Mouse (Mus musculus) hindbrain, embryonic 12.5 days (tissue): ENCODE measurements around the gene Cuedc2. TPM values are rescaled to one million over a fixed set of nuclear protein-coding genes. Genes with fewer than 3 reads are reported as not detected.

ENCODE experiments used
- ATAC-seq: fragments of 200-750 bp; cut with Nextera tagmentation; 2 replicates; pipeline ENCODE4 v1.8.0; 2017; ENCODE audit warnings: moderate TSS enrichment; ENCODE audit not compliant: low FRiP score
- H3K27ac ChIP-seq: fragments of 300-500 bp; sonication (generic); 2 replicates; pipeline ENCODE4 v1.5.1; 2016; ENCODE audit warnings: mild to moderate bottlenecking
- H3K27me3 ChIP-seq: fragments of 300-500 bp; sonication (generic); 2 replicates; pipeline ENCODE4 v1.6.1; 2016; ENCODE audit warnings: mild to moderate bottlenecking
- H3K36me3 ChIP-seq: fragments of 300-500 bp; sonication (generic); 2 replicates; pipeline ENCODE4 v1.6.1; 2016; ENCODE audit warnings: mild to moderate bottlenecking
- H3K4me1 ChIP-seq: fragments of 300-500 bp; sonication (generic); 2 replicates; pipeline ENCODE4 v1.6.1; 2016
- H3K4me2 ChIP-seq: fragments of 300-500 bp; sonication (generic); replicated peaks from 2 replicates; pipeline ENCODE4 v1.6.1; 2016; ENCODE audit warnings: mild to moderate bottlenecking
- H3K4me3 ChIP-seq: fragments of 300-500 bp; sonication (generic); 2 replicates; pipeline ENCODE4 v1.5.1; 2016; ENCODE audit warnings: mild to moderate bottlenecking
- H3K9ac ChIP-seq: fragments of 300-500 bp; sonication (generic); 2 replicates; pipeline ENCODE4 v1.6.1; 2016; ENCODE audit warnings: mild to moderate bottlenecking, moderate library complexity
- H3K9me3 ChIP-seq: fragments of 300-500 bp; sonication (generic); replicated peaks from 2 replicates; pipeline ENCODE4 v1.6.1; 2016; ENCODE audit warnings: mild to moderate bottlenecking
- WGBS: fragments of 180-500 bp; shearing (Covaris S2); methylation state at CpG from one replicate; pipeline ENCODE4 v1.1.7; 2016; 5-methylcytosine and 5-hydroxymethylcytosine counted together
- polyA plus RNA-seq: library from polyadenylated mRNA; unstranded; fragments of >200 nt; fragmentation: Nextera tagmentation; extraction: Ambion mirVana; gene quantifications from 2 replicates; pipeline ENCODE4 v1.2.1, GENCODE M21; 2016

Gene Cuedc2
- polyA plus RNA-seq, 1 experiment from 2014 or later = 261 TPM

DNA sequence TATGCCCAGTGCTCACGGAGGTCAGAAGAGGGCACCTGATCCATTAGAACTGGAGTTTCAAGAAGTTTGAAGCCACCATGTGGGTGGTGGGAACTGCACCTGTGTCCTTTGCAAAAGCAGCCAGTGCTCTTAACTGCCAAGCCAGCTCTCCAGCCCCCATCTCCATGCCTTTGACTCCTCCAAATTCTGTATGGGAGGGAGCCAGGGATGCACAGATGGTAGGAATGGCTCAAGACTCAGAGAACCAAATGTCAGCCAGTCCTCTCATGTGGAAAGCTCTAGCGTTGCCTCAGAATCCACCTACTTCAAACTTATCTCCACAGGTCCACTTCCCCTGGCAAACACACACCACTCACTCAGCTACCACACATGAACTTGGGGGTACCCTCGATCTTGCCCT, 4.6 kb downstream of the Cuedc2 start:
- Histone ChIP-seq H3K36me3 (peaks cover 25% of the 10 kb centered on the region), H3K4me3 (no peak overlapping the region), H3K9ac (no peak overlapping the region), H3K9me3 (no peaks in the 10 kb centered on the region), H3K4me1 (peaks cover 30% of the 10 kb centered on the region), H3K27ac (no peak overlapping the region), H3K4me2 (no peak overlapping the region), H3K27me3 (no peaks in the 10 kb centered on the region)
- ATAC-seq = no peak
- WGBS = 86% methylated on average over 3 of the region's 3 CpGs

GRCm38 (mm10) chr19:46332721-46333339, 5.7 kb downstream of the Cuedc2 start:
- Histone ChIP-seq H3K27ac (0 out of 2 replicates have a peak overlapping the region, but pooled peaks have one; percentile 30), H3K4me3 (no peak overlapping the region), H3K4me1 (peaks cover 32% of the 10 kb centered on the region)

GRCm38 (mm10) chr19:46331936-46332335, 6.6 kb downstream of the Cuedc2 start:
- no peaks in the 10 kb centered on the region for H3K9me3 ChIP-seq
- H3K4me1 ChIP-seq = peaks cover 34% of the 10 kb centered on the region
- no peak overlapping the region for H3K9ac ChIP-seq
- H3K4me2 ChIP-seq = no peak overlapping the region; the same call in 1 of the 2 replicates
- no peak overlapping the region for H3K27ac ChIP-seq
- peaks cover 25% of the 10 kb centered on the region for H3K36me3 ChIP-seq
- peaks cover 2% of the 10 kb centered on the region for H3K27me3 ChIP-seq
- WGBS = 88% methylated on average over 3 of the region's 3 CpGs
- ATAC-seq = no peak
- no peak overlapping the region; the same call in 1 of the 2 replicates for H3K4me3 ChIP-seq

More at GRCm38 (mm10) chr19:46332721-46333339, 5.7 kb downstream of the Cuedc2 start:
- H3K36me3 ChIP-seq = peaks cover 25% of the 10 kb centered on the region
- ATAC-seq = no peak
- no peaks in the 10 kb centered on the region for H3K9me3 ChIP-seq
- WGBS = 41% methylated on average over 7 of the region's 7 CpGs
- no peaks in the 10 kb centered on the region for H3K27me3 ChIP-seq
- no peak overlapping the region for H3K9ac ChIP-seq
- H3K4me2 ChIP-seq = peak overlapping the region; percentile 15; the same call in 1 of the 2 replicates

DNA sequence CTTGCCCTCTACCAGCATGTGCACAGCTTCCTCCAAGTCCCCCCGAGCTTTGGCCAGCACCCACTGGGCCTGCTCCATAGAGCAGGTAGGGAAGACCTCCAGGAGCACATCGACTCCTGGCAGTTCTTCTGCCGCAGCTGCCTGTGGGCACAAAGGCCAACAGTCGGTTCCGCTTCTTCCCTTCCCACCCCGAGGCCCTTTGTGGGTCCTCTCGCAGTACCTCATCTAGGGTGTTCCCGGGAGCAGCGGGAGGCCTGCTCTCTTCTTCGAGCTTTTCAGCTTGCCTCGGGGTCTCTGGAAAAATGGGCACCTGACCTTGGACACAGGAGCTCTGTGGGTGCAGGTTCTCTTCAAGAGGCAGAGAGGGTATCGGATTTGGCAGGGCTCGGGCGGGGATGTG, 7.2 kb downstream of the Cuedc2 start:
- peaks cover 40% of the 10 kb centered on the region for H3K4me1 ChIP-seq
- H3K27ac ChIP-seq = no peak overlapping the region
- no peak overlapping the region for H3K4me3 ChIP-seq
- H3K27me3 ChIP-seq = peaks cover 8% of the 10 kb centered on the region
- ATAC-seq = no peak
- H3K9me3 ChIP-seq = no peaks in the 10 kb centered on the region
- no peak overlapping the region; the same call in 1 of the 2 replicates for H3K9ac ChIP-seq
- 87% methylated on average over 14 of the region's 14 CpGs for WGBS
- H3K36me3 ChIP-seq = peaks cover 25% of the 10 kb centered on the region
- H3K4me2 ChIP-seq = no peak overlapping the region

- H3K4me2 ChIP-seq = no peak overlapping the region
- peaks cover 25% of the 10 kb centered on the region for H3K36me3 ChIP-seq
- no peak for ATAC-seq
- H3K9ac ChIP-seq = no peak overlapping the region
- H3K4me3 ChIP-seq = no peak overlapping the region
- WGBS = 95% methylated on average over 12 of the region's 12 CpGs
- no peak overlapping the region for H3K27ac ChIP-seq
- H3K27me3 ChIP-seq = peaks cover 14% of the 10 kb centered on the region
- H3K4me1 ChIP-seq = peaks cover 46% of the 10 kb centered on the region
- no peaks in the 10 kb centered on the region for H3K9me3 ChIP-seq
Measured at GRCm38 (mm10) chr19:46330696-46331095, 7.8 kb downstream of the Cuedc2 start.

- Histone ChIP-seq H3K4me3 (0 out of 2 replicates have a peak overlapping the region, but pooled peaks have one; percentile 4), H3K27me3 (peaks cover 22% of the 10 kb centered on the region), H3K4me2 (peak overlapping the region; percentile 100), H3K4me1 (peaks cover 46% of the 10 kb centered on the region), H3K9me3 (no peaks in the 10 kb centered on the region), H3K36me3 (peaks cover 25% of the 10 kb centered on the region), H3K27ac (no peak overlapping the region), H3K9ac (no peak overlapping the region)
- 5% methylated on average over 16 of the region's 16 CpGs for WGBS
- no peak for ATAC-seq
Measured at GRCm38 (mm10) chr19:46329951-46330350, 8.6 kb downstream of the Cuedc2 start.

- peaks cover 46% of the 10 kb centered on the region for H3K4me1 ChIP-seq
- H3K27ac ChIP-seq = peak overlapping the region; percentile 98
- H3K9me3 ChIP-seq = no peaks in the 10 kb centered on the region
- H3K4me3 ChIP-seq = peak overlapping the region; percentile 61
- 1% methylated on average over 53 of the region's 54 CpGs for WGBS
- peaks cover 30% of the 10 kb centered on the region for H3K27me3 ChIP-seq
- peaks cover 25% of the 10 kb centered on the region for H3K36me3 ChIP-seq
- H3K9ac ChIP-seq = peak overlapping the region; percentile 66
- H3K4me2 ChIP-seq = peak overlapping the region; percentile 100
- peak; percentile 2; the same call in 1 of the 2 replicates for ATAC-seq
Measured at GRCm38 (mm10) chr19:46329031-46329641, 9.4 kb downstream of the Cuedc2 start.

GRCm38 (mm10) chr19:46328081-46329030, 10.1 kb downstream of the Cuedc2 start, which contains the start of gene Fbxl15:
Gene Fbxl15, plus strand, starts transcription at chr19:46328184.
- H3K4me1 ChIP-seq = peaks cover 48% of the 10 kb centered on the region

DNA sequence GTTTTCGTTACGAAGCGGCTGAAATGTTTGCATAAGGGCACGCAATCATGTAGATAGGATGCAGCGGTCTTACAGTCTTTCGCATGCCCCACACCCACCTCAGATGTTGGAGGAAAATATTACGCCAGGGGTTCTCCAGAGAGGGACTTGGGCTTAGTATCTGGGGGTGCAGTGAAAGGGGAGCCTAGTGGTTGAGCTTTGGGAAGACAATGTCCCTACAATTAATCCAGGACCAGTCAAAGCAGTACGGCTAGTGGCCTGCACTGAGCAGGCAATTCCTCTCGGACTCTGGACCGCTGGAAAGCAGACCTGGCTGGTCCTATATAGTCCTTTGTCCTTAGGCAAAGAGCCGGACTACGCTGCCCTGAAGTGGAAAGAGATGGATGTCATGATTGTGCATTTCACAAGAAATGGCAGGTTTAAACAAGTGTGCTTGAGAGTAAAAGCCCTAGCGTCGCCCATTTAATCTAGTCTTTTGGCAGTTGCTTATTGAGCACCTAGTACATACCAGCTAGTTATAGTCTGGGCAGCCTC, 10.9 kb downstream of the Cuedc2 start:
- WGBS = 33% methylated on average over 14 of the region's 14 CpGs
- Histone ChIP-seq H3K9me3 (no peaks in the 10 kb centered on the region), H3K27me3 (peaks cover 45% of the 10 kb centered on the region), H3K9ac (peak overlapping the region; percentile 66), H3K4me3 (peak overlapping the region; percentile 61), H3K36me3 (peaks cover 23% of the 10 kb centered on the region), H3K27ac (peak overlapping the region; percentile 98), H3K4me1 (peaks cover 49% of the 10 kb centered on the region), H3K4me2 (peak overlapping the region; percentile 100)
- ATAC-seq = peak; percentile 7

More at GRCm38 (mm10) chr19:46328081-46329030, 10.1 kb downstream of the Cuedc2 start, which contains the start of gene Fbxl15:
- Histone ChIP-seq H3K27ac (peak within 1 kb of the TSS; percentile 98), H3K36me3 (peaks cover 25% of the 10 kb centered on the region), H3K9ac (peak within 1 kb of the TSS; percentile 66), H3K27me3 (peaks cover 38% of the 10 kb centered on the region), H3K4me2 (peak within 1 kb of the TSS; percentile 100), H3K9me3 (no peaks in the 10 kb centered on the region), H3K4me3 (peak within 1 kb of the TSS; percentile 61)
- ATAC-seq = peak; percentile 88
- under 1% methylated on average over 81 of the region's 81 CpGs for WGBS

DNA sequence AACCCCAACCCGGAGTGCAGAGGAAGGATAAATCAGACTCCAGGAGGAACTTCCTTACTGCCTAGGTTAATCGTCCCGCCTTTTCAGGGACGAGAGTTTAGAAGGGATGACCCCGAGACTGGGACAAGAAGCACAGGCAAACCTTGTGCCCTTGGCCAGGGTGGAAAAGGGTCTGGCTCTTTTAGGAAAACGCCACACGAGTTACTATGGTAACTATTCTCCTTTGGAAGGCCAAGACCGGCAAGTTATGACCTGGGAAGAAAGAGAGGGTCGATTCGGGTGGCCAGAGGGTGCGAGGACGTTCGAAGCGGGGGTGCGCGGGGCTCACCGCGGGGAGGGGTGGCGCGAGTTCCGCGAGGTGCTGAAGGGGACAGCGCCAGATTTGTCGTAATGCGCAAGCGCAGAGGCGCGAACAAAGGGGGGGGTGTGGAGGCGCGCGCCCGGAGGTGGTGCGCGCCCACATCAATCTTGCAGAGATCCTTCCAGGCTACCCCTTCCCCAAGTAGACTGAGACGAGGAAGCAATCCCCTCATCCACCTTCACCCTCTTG, 11.7 kb downstream of the Cuedc2 start, which contains the start of gene Psd:
Gene Psd (minus strand): TSS at position 401 of the 550 bp plus-strand sequence.
- peaks cover 55% of the 10 kb centered on the region for H3K4me1 ChIP-seq

DNA sequence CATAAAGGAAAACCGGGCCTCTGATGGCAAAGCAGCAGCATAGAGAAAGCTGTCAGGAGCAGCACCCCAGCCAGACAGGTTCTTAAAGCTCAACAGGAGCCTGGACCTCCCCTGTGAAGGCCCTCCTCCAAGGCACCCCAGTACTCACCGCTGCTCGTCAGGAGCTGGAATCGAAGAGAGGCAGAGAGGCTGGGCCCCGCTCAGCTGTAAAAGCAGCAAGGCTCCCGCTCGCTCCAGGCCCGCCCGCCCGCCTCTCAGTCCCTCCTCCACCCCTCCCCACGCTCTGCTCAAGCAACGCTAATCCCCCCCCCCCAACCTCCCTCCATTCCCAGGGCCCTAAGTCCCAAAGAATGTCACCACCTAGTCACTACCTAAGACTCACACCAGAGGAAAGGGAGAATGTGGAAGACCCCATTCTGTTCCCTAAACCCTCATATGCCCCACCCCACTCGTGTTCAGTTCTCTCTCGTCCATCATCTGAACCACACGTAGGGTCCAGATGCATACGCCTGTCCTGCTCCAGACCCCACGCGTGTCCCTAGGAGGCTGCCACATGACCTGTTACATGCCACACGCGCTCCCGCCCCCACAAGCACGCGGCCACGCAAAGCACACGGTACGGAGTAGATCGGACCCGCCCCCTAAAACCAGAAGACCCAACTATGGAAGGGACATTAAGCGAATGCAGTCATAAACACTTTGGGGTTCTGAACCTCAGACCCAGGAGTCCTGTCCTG, 12.3 kb downstream of the Cuedc2 start:
- 3% methylated on average over 29 of the region's 29 CpGs for WGBS
- peaks cover 54% of the 10 kb centered on the region for H3K27me3 ChIP-seq
- peak overlapping the region; percentile 56 for H3K9ac ChIP-seq
- H3K9me3 ChIP-seq = no peaks in the 10 kb centered on the region
- peak overlapping the region; percentile 98 for H3K27ac ChIP-seq
- H3K4me3 ChIP-seq = peak overlapping the region; percentile 61
- peaks cover 61% of the 10 kb centered on the region for H3K4me1 ChIP-seq
- H3K4me2 ChIP-seq = peak overlapping the region; percentile 100
- H3K36me3 ChIP-seq = peaks cover 11% of the 10 kb centered on the region
- no peak for ATAC-seq

More for the DNA sequence above, 11.7 kb downstream of the Cuedc2 start, which contains the start of gene Psd:
- no peak for ATAC-seq
- no peaks in the 10 kb centered on the region for H3K9me3 ChIP-seq
- H3K36me3 ChIP-seq = peaks cover 18% of the 10 kb centered on the region
- H3K9ac ChIP-seq = peak within 1 kb of the TSS; percentile 66
- H3K27ac ChIP-seq = peak within 1 kb of the TSS; percentile 98
- H3K4me3 ChIP-seq = peak within 1 kb of the TSS; percentile 61
- under 1% methylated on average over 35 of the region's 35 CpGs for WGBS
- H3K4me2 ChIP-seq = peak within 1 kb of the TSS; percentile 100
- H3K27me3 ChIP-seq = peaks cover 49% of the 10 kb centered on the region
